Mouse (Mus musculus): Measurements from ENCODE around the gene Olfr530. TPM values are rescaled to one million over a fixed set of nuclear protein-coding genes. Genes with fewer than 3 reads are reported as not detected.

Olfr530 gene
- not detected in 2 replicates for polyA plus RNA-seq (2016; fragmentation: Nextera tagmentation; extraction: Ambion mirVana)

GRCm38 (mm10) chr7:140376231-140376630 lies at the start of gene Olfr530:
Gene Olfr530 (minus strand): TSS chr7:140376331.
- DNase-seq (ENCODE audit: low spot score), result no peak
- Histone ChIP-seq H3K9me3 (no peaks in the 10 kb centered on the region), H3K27me3 (ENCODE audit: insufficient read depth, poor library complexity, severe bottlenecking) (no peaks in the 10 kb centered on the region), H3K4me3 (no peak within 1 kb of the TSS), H3K27ac (no peak within 1 kb of the TSS), H3K4me1 (no peaks in the 10 kb centered on the region), H3K36me3 (no peaks in the 10 kb centered on the region)
- 59% methylated on average over 1 of the region's 1 CpGs for WGBS

GRCm38 (mm10) chr7:140421539-140421938 lies 45.4 kb upstream of the Olfr530 start, which contains the start of gene Olfr532:
Gene Olfr532 (minus strand): TSS chr7:140421639.
- no peaks in the 10 kb centered on the region for H3K36me3 ChIP-seq
- no peaks in the 10 kb centered on the region for H3K9me3 ChIP-seq
- WGBS, result 77% methylated on average over 1 of the region's 1 CpGs
- no peak for DNase-seq (ENCODE audit: low spot score)
- no peaks in the 10 kb centered on the region for H3K4me1 ChIP-seq
- H3K4me3 ChIP-seq, result no peak within 1 kb of the TSS
- H3K27ac ChIP-seq, result no peak within 1 kb of the TSS
- H3K27me3 ChIP-seq (ENCODE audit: insufficient read depth, poor library complexity, severe bottlenecking), result no peaks in the 10 kb centered on the region

- no peaks in the 10 kb centered on the region for H3K27me3 ChIP-seq (ENCODE audit: insufficient read depth, poor library complexity, severe bottlenecking)
- H3K4me3 ChIP-seq, result no peak within 1 kb of the TSS
- no peak for DNase-seq (ENCODE audit: low spot score)
- H3K9me3 ChIP-seq, result no peaks in the 10 kb centered on the region
- no peaks in the 10 kb centered on the region for H3K36me3 ChIP-seq
- H3K27ac ChIP-seq, result no peak within 1 kb of the TSS
- H3K4me1 ChIP-seq, result no peaks in the 10 kb centered on the region
- WGBS, result 56% methylated on average over 1 of the region's 1 CpGs
Measured at GRCm38 (mm10) chr7:140402818-140403217, 26.7 kb upstream of the Olfr530 start, which contains the start of gene Olfr531. Gene Olfr531 (minus strand): TSS chr7:140402918.

- Histone ChIP-seq H3K4me1 (no peaks in the 10 kb centered on the region), H3K36me3 (no peaks in the 10 kb centered on the region), H3K27ac (no peak overlapping the region), H3K4me3 (no peak overlapping the region), H3K9me3 (no peaks in the 10 kb centered on the region), H3K27me3 (ENCODE audit: insufficient read depth, poor library complexity, severe bottlenecking) (no peaks in the 10 kb centered on the region)
- no peak for DNase-seq (ENCODE audit: low spot score)
- 95% methylated on average over 2 of the region's 2 CpGs for WGBS
Measured at GRCm38 (mm10) chr7:140376911-140377310, 780 bp upstream of the Olfr530 start.

GRCm38 (mm10) chr7:140374300-140374699 lies 1.8 kb downstream of the Olfr530 start:
- Histone ChIP-seq H3K27me3 (ENCODE audit: insufficient read depth, poor library complexity, severe bottlenecking) (no peaks in the 10 kb centered on the region), H3K4me1 (no peaks in the 10 kb centered on the region), H3K36me3 (no peaks in the 10 kb centered on the region), H3K4me3 (no peak overlapping the region), H3K9me3 (no peaks in the 10 kb centered on the region), H3K27ac (no peak overlapping the region)
- 78% methylated on average over 4 of the region's 4 CpGs for WGBS
- DNase-seq (ENCODE audit: low spot score), result no peak

- Histone ChIP-seq H3K9me3 (no peaks in the 10 kb centered on the region), H3K36me3 (no peaks in the 10 kb centered on the region), H3K27me3 (ENCODE audit: insufficient read depth, poor library complexity, severe bottlenecking) (no peaks in the 10 kb centered on the region), H3K27ac (no peak within 1 kb of the TSS), H3K4me1 (no peaks in the 10 kb centered on the region), H3K4me3 (no peak within 1 kb of the TSS)
- 71% methylated on average over 3 of the region's 3 CpGs for WGBS
- no peak for DNase-seq (ENCODE audit: low spot score)
Measured at GRCm38 (mm10) chr7:140361571-140361970, 14.6 kb downstream of the Olfr530 start, which contains the start of gene Olfr60. Gene Olfr60 (minus strand): TSS chr7:140361671.

- 90% methylated on average over 2 of the region's 2 CpGs for WGBS
- DNase-seq (ENCODE audit: low spot score), result no peak
- H3K4me1 ChIP-seq, result no peaks in the 10 kb centered on the region
- H3K27me3 ChIP-seq (ENCODE audit: insufficient read depth, poor library complexity, severe bottlenecking), result no peaks in the 10 kb centered on the region
- H3K36me3 ChIP-seq, result no peaks in the 10 kb centered on the region
- H3K4me3 ChIP-seq, result no peak within 1 kb of the TSS
- H3K27ac ChIP-seq, result no peak within 1 kb of the TSS
- no peaks in the 10 kb centered on the region for H3K9me3 ChIP-seq
Measured at GRCm38 (mm10) chr7:140333717-140334116, 42.4 kb downstream of the Olfr530 start, which contains the start of gene Olfr527. Gene Olfr527 (plus strand): TSS chr7:140334017.

- Histone ChIP-seq H3K4me1 (no peaks in the 10 kb centered on the region), H3K27me3 (ENCODE audit: insufficient read depth, poor library complexity, severe bottlenecking) (no peaks in the 10 kb centered on the region), H3K4me3 (no peak overlapping the region), H3K9me3 (no peaks in the 10 kb centered on the region), H3K36me3 (no peaks in the 10 kb centered on the region), H3K27ac (no peak overlapping the region)
- DNase-seq (ENCODE audit: low spot score), result peak; percentile 72
- 67% methylated on average over 1 of the region's 1 CpGs for WGBS
Measured at GRCm38 (mm10) chr7:140329766-140330304, 46.3 kb downstream of the Olfr530 start.

Other genes with a start within 250 kb of the Olfr530 start
- gene Mtg1, start 238.8 kb downstream of the Olfr530 start, polyA plus RNA-seq (2016; fragmentation: Nextera tagmentation; extraction: Ambion mirVana), result 29.3 and 35.7 TPM in 2 replicates
- gene Sprn, start 221.5 kb downstream of the Olfr530 start, polyA plus RNA-seq (2016; fragmentation: Nextera tagmentation; extraction: Ambion mirVana), result 0.10 TPM in 1 of 2 replicates, not detected in the other
- not detected in 2 replicates for gene Olfr522, start 211.6 kb downstream of the Olfr530 start, polyA plus RNA-seq (2016; fragmentation: Nextera tagmentation; extraction: Ambion mirVana)
- not detected in 2 replicates for gene Olfr523, start 203.1 kb downstream of the Olfr530 start, polyA plus RNA-seq (2016; fragmentation: Nextera tagmentation; extraction: Ambion mirVana)
- not detected in 2 replicates for gene Olfr524, start 170.4 kb downstream of the Olfr530 start, polyA plus RNA-seq (2016; fragmentation: Nextera tagmentation; extraction: Ambion mirVana)
- not detected in 2 replicates for gene Cd163l1, start 158.1 kb downstream of the Olfr530 start, polyA plus RNA-seq (2016; fragmentation: Nextera tagmentation; extraction: Ambion mirVana)
- not detected in 2 replicates for gene 5830411N06Rik, start 129.0 kb downstream of the Olfr530 start, polyA plus RNA-seq (2016; fragmentation: Nextera tagmentation; extraction: Ambion mirVana)
- not detected in 2 replicates for gene Olfr525, start 55.5 kb downstream of the Olfr530 start, polyA plus RNA-seq (2016; fragmentation: Nextera tagmentation; extraction: Ambion mirVana)
- not detected in 2 replicates for gene Olfr527, start 42.3 kb downstream of the Olfr530 start, polyA plus RNA-seq (2016; fragmentation: Nextera tagmentation; extraction: Ambion mirVana)
- not detected in 2 replicates for gene Olfr60, start 14.7 kb downstream of the Olfr530 start, polyA plus RNA-seq (2016; fragmentation: Nextera tagmentation; extraction: Ambion mirVana)
- gene Olfr531, start 26.6 kb upstream of the Olfr530 start, polyA plus RNA-seq (2016; fragmentation: Nextera tagmentation; extraction: Ambion mirVana), result not detected in 2 replicates
- not detected in 2 replicates for gene Olfr532, start 45.3 kb upstream of the Olfr530 start, polyA plus RNA-seq (2016; fragmentation: Nextera tagmentation; extraction: Ambion mirVana)
- not detected in 2 replicates for gene Olfr533, start 87.0 kb upstream of the Olfr530 start, polyA plus RNA-seq (2016; fragmentation: Nextera tagmentation; extraction: Ambion mirVana)
- not detected in 2 replicates for gene Olfr535, start 107.9 kb upstream of the Olfr530 start, polyA plus RNA-seq (2016; fragmentation: Nextera tagmentation; extraction: Ambion mirVana)
- gene Olfr536, start 131.1 kb upstream of the Olfr530 start, polyA plus RNA-seq (2016; fragmentation: Nextera tagmentation; extraction: Ambion mirVana), result not detected in 2 replicates
- not detected in 2 replicates for gene Olfr538, start 191.6 kb upstream of the Olfr530 start, polyA plus RNA-seq (2016; fragmentation: Nextera tagmentation; extraction: Ambion mirVana)
- gene Olfr46, start 224.9 kb upstream of the Olfr530 start, polyA plus RNA-seq (2016; fragmentation: Nextera tagmentation; extraction: Ambion mirVana), result not detected in 2 replicates

Data from heart, embryonic 10.5 days (tissue).